Mouse (Mus musculus) neural tube, embryonic 11.5 days (tissue): Measurements from ENCODE around the gene Vkorc1l1. TPM values are rescaled to one million over a fixed set of nuclear protein-coding genes. Genes with fewer than 3 reads are reported as not detected.

Experiments used
- ATAC-seq: fragments of 200-750 bp; cut with Nextera tagmentation; 2 replicates; pipeline ENCODE4 v1.8.0; 2017; ENCODE audit warnings: moderate number of reproducible peaks, mild to moderate bottlenecking, moderate TSS enrichment, moderate library complexity; ENCODE audit not compliant: insufficient read depth, low FRiP score, low TSS enrichment
- DNase-seq: peaks from one replicate; pipeline ENCODE4 v3.0.0-alpha.2; 2015; ENCODE audit warnings: low spot score
- H3K27ac ChIP-seq: fragments of 300-500 bp; sonication (generic); 2 replicates; pipeline ENCODE4 v1.5.1; 2014; ENCODE audit warnings: low read depth, mild to moderate bottlenecking, low read length
- H3K27me3 ChIP-seq: fragments of 300-500 bp; sonication (generic); 2 replicates; pipeline ENCODE4 v1.6.1; 2014; ENCODE audit warnings: mild to moderate bottlenecking, low read length, mixed read lengths; ENCODE audit not compliant: control insufficient read depth, insufficient read depth
- H3K36me3 ChIP-seq: fragments of 300-500 bp; sonication (generic); 2 replicates; pipeline ENCODE4 v1.6.1; 2014; ENCODE audit warnings: mild to moderate bottlenecking, low read length, moderate library complexity, mixed read lengths; ENCODE audit not compliant: control insufficient read depth, insufficient read depth
- H3K4me1 ChIP-seq: fragments of 300-500 bp; sonication (generic); 2 replicates; pipeline ENCODE4 v1.6.1; 2014; ENCODE audit warnings: low read length, mixed read lengths; ENCODE audit not compliant: control insufficient read depth, insufficient read depth
- H3K4me2 ChIP-seq: fragments of 300-500 bp; sonication (generic); 2 replicates; pipeline ENCODE4 v1.6.1; 2014; ENCODE audit warnings: low read depth, mild to moderate bottlenecking, moderate library complexity
- H3K4me3 ChIP-seq: fragments of 300-500 bp; sonication (generic); 2 replicates; pipeline ENCODE4 v1.5.1; 2014; ENCODE audit warnings: low read depth, low read length
- H3K9ac ChIP-seq: fragments of 300-500 bp; sonication (generic); 2 replicates; pipeline ENCODE4 v1.6.1; 2014; ENCODE audit warnings: mild to moderate bottlenecking, low read length
- H3K9me3 ChIP-seq: fragments of 300-500 bp; sonication (generic); 2 replicates; pipeline ENCODE4 v1.6.1; 2016; ENCODE audit warnings: low read length; ENCODE audit not compliant: control insufficient read depth
- WGBS: fragments of 180-500 bp; shearing (Covaris S2); extraction: QIAGEN DNeasy Blood & Tissue Kit; methylation state at CpG from one replicate; pipeline ENCODE4 v1.1.7; 2014; 5-methylcytosine and 5-hydroxymethylcytosine counted together
- polyA plus RNA-seq: library from polyadenylated mRNA; unstranded; fragments of >200 nt; fragmentation: Nextera tagmentation; extraction: Ambion mirVana; gene quantifications from 2 replicates; pipeline ENCODE4 v1.2.1, GENCODE M21; 2014

The Vkorc1l1 gene
- polyA plus RNA-seq, 1 experiment from 2014 or later: 32.2 TPM

DNA sequence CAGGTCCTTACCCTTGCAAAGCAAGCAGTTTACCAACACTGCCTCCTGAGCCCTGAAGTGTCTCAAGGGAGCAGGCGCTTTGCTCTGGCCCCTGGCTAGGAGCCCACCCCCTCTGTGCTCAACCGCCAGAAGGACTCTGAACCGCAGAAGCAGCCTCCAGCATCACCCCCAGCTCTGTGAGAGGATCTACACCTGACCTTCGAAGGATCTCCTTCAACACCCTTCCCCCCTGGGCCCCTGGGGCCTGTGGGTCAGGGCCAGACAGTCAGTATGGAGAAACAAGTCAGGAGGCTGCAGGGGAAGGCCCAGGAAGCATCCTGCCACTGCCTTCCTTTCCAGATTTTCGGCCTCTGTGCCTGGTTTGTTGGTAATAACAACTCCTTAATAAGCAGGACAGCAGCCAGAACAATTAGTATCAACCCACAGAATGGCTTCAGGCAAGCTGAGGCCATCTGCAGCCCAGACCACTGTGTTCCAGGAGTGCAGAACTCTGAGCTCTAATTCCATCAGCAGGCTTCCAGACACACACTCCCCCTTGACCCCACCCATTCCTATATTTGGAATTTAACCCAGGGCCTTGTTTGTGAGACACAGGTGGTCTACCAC, 79.7 kb downstream of the Vkorc1l1 start:
- H3K4me1 ChIP-seq: no peaks in the 10 kb centered on the region
- DNase-seq (no peak), ATAC-seq (no peak)
- H3K4me3 ChIP-seq: no peak overlapping the region
- no peaks in the 10 kb centered on the region for H3K27me3 ChIP-seq
- H3K36me3 ChIP-seq: no peaks in the 10 kb centered on the region
- H3K9me3 ChIP-seq: no peaks in the 10 kb centered on the region
- no peak overlapping the region for H3K4me2 ChIP-seq
- H3K9ac ChIP-seq: no peak overlapping the region
- no peak overlapping the region for H3K27ac ChIP-seq
- 76% methylated on average over 5 of the region's 5 CpGs for WGBS

DNA sequence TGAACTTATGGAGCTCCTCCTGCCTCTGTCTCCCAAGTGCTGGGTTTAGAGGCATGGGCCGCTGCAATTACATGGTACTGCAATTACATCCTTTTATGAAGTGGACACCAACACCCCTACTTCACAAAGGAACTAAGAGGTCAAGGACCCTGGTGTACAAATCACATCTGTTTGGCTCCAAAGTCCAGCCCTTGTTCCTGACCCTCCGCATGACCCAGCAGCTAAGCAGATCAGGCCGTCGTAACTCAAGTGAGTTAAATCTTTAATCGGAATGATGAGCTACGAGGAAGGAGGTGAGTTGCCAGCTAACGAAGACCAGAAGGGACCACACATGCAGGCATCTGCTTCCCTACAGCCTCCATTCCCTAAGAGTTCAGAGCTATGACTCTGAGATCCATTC, 80.6 kb downstream of the Vkorc1l1 start:
- H3K9ac ChIP-seq: no peak overlapping the region
- ATAC-seq (no peak), DNase-seq (no peak)
- no peak overlapping the region for H3K27ac ChIP-seq
- no peaks in the 10 kb centered on the region for H3K36me3 ChIP-seq
- 80% methylated on average over 7 of the region's 7 CpGs for WGBS
- H3K4me2 ChIP-seq: no peak overlapping the region
- no peak overlapping the region for H3K4me3 ChIP-seq
- H3K27me3 ChIP-seq: no peaks in the 10 kb centered on the region
- no peaks in the 10 kb centered on the region for H3K4me1 ChIP-seq
- no peaks in the 10 kb centered on the region for H3K9me3 ChIP-seq

DNA sequence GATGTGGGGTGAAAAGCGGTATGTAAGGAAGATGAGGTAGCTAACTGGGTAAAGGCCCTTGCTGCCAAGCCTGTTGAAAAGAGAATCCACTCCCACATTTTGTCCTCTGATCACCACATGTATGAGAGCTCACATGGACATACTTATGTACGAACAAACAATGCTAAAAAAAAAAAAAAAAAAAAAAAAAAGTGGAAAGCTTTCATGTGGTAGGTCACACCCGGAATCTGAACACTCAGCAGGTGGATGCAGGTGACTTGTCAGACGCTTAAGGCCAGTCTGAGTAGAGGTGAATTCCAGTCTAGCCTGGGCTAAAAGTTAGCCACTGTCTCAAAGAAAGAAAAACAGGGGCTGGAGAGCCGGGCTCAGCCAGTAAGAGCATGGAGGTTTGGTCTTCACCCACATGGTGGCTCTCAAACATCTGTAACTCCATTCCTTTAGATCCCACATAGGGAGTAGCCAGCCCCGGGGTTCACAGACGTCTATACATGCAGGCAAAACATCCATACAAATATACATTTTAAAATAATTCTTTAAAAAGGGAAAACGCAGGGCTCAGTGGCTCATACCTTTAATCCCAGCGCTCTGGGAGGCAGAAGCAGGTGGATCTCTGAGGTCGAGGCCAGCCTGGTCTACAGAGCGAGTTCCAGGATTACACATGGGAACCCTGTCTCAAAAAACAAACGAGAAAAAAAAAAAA, 81.4 kb downstream of the Vkorc1l1 start:
- Histone ChIP-seq H3K27me3 (no peaks in the 10 kb centered on the region), H3K27ac (no peak overlapping the region), H3K9ac (no peak overlapping the region), H3K4me1 (no peaks in the 10 kb centered on the region), H3K36me3 (no peaks in the 10 kb centered on the region), H3K4me2 (no peak overlapping the region; the same call in none of the 2 replicates), H3K4me3 (no peak overlapping the region; the same call in 1 of the 2 replicates), H3K9me3 (no peaks in the 10 kb centered on the region)
- 45% methylated on average over 12 of the region's 12 CpGs for WGBS
- ATAC-seq (no peak), DNase-seq (no peak)

DNA sequence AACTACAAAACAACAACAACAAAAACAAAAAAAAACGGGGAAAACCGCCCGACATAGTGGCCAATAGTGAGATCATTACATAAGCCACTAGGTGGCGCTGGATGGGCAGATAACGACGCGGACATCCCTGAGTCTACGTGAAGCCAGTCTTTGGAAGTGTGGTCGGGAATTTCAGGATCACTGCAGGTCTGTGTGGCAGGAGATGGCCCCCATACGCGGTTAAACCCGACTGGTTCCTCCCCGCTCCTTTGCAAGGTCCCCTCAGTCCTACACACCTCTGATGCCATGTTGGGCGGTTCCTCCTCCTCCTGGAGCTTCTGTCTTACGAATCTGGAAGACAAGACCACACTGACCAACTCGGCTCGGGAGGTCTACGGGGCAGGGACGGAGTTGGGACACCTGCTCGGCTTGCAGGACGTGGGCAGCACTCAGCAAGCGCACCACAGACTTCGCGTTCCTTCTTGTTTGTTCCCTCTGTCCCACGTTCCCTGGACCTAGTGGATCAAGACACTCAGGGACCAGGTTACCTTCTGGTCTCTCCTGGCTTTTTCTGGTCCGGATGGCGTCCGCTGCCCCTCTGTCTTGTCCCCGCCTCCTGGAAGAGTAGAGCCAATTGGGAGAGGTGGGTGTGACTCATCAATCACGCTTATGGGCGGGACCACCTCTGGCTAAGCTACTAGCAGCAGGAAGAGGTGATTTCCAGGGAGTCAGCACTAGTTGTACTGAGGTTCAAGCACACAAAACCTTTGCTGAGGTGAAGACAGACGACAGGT, 82.2 kb downstream of the Vkorc1l1 start:
- peak overlapping the region; percentile 49 for H3K4me3 ChIP-seq
- no peaks in the 10 kb centered on the region for H3K36me3 ChIP-seq
- no peak overlapping the region for H3K27ac ChIP-seq
- DNase-seq: peak; percentile 85
- WGBS: under 1% methylated on average over 32 of the region's 32 CpGs
- ATAC-seq: peak; percentile 90
- H3K4me2 ChIP-seq: peak overlapping the region; percentile 73
- peak overlapping the region; percentile 41 for H3K9ac ChIP-seq
- no peaks in the 10 kb centered on the region for H3K9me3 ChIP-seq
- H3K27me3 ChIP-seq: no peaks in the 10 kb centered on the region
- H3K4me1 ChIP-seq: no peaks in the 10 kb centered on the region

DNA sequence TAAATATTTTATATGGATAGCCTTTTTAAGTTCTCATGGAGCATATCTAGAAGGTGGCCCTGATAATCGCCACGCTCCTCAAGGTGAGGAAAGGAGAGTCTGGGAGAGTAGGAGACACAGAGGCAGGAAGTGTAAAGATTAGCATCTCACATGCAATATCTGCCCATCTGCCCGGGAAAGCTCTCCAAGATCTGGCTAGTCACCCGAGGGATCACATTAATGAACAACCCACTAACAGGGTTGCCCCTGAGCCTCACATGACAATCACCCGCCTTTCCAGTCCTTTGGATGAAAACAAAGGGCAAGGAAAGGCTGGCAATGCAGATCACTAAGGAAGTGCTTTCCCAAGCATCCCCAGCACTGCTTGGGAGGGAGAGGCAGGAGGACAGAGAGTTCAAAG, 85.4 kb downstream of the Vkorc1l1 start:
- 82% methylated on average over 5 of the region's 5 CpGs for WGBS
- no peak overlapping the region for H3K9ac ChIP-seq
- no peaks in the 10 kb centered on the region for H3K36me3 ChIP-seq
- no peak for DNase-seq
- no peak overlapping the region for H3K4me3 ChIP-seq
- no peaks in the 10 kb centered on the region for H3K9me3 ChIP-seq
- no peak overlapping the region for H3K4me2 ChIP-seq
- H3K4me1 ChIP-seq: peaks cover 2% of the 10 kb centered on the region; the same call in 1 of the 2 replicates
- H3K27ac ChIP-seq: no peak overlapping the region
- no peaks in the 10 kb centered on the region for H3K27me3 ChIP-seq
- no peak for ATAC-seq

DNA sequence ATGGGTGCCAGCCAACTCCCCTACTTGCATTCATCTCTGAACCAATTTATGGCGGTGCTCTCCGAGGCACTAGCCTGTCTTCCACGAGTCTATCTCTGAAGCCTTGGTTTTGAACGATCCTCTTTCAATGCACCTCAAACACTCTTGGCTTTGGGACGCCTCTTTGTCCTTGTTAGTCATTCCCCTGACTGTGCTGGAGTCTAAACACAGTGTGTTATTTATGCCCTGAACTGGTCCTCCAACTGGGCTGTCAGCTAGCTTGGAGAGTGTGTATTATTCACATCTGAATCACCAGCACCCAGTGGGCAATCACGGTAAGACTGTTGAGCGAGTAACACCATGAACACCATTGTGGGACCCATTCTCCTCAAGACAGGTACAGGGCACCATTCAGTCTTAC, 85.9 kb downstream of the Vkorc1l1 start:
- no peaks in the 10 kb centered on the region for H3K36me3 ChIP-seq
- 89% methylated on average over 7 of the region's 7 CpGs for WGBS
- no peaks in the 10 kb centered on the region for H3K27me3 ChIP-seq
- no peak for ATAC-seq
- H3K4me1 ChIP-seq: peaks cover 2% of the 10 kb centered on the region; the same call in 1 of the 2 replicates
- no peak overlapping the region for H3K27ac ChIP-seq
- DNase-seq: no peak
- H3K4me3 ChIP-seq: no peak overlapping the region
- H3K9me3 ChIP-seq: no peaks in the 10 kb centered on the region
- H3K9ac ChIP-seq: no peak overlapping the region
- H3K4me2 ChIP-seq: no peak overlapping the region

DNA sequence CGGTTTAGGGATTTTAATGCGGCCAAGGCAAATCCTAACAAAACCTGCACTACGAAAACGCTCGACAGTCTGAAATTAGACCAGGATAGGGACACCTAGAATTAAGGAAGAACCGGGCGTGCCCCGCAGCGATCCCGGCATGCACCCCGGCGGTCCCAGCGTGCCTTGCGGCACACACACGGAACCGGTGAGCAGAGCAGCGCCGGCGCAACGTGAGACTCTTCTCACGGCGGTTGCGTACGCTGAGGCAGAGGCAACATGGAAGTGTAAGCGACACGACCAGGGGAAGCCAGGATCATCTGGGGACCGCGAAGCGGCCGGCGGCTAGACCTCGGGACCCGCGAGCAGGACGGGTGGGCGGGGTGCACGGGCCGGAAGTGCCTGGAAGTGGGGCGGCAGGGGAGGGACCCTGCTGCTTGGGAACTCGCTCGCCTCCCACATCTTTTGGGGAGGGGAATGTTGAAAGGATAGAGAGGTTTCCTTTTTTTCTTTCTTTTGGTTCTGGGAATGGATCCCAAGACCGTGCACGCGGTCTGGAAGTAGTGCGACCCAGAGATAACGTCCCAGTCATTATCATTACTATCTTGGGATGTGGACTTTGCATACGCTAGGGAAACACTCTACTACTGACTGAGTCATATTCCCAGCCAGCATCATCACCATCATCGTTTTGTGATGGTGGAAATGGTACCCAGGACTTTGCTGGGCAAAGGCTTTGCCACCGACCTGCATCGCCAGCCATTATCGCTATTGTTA, 87.5 kb downstream of the Vkorc1l1 start, which contains the start of the genes Asl and Crcp:
Gene Asl (minus strand): TSS at position 106 of the 756 bp plus-strand sequence.
Gene Crcp (plus strand): TSS at position 149 of the 756 bp plus-strand sequence.
- peak; percentile 73; the same call in 1 of the 2 replicates for ATAC-seq
- Histone ChIP-seq H3K36me3 (no peaks in the 10 kb centered on the region), H3K9ac (peak within 1 kb of the TSS; percentile 88), H3K4me1 (peaks cover 2% of the 10 kb centered on the region; the same call in 1 of the 2 replicates), H3K4me3 (peak within 1 kb of the TSS; percentile 80), H3K4me2 (peak within 1 kb of the TSS; percentile 69), H3K27me3 (no peaks in the 10 kb centered on the region), H3K9me3 (no peaks in the 10 kb centered on the region), H3K27ac (peak within 1 kb of the TSS; percentile 92)
- WGBS: 2% methylated on average over 51 of the region's 51 CpGs
- peak; percentile 85 for DNase-seq
